Mouse (Mus musculus) spleen, postnatal 36 days (tissue): ENCODE measurements around the gene Rffl.
"Not testable (repeated sequence)": the region's sequence is repeated elsewhere in the genome, so short reads cannot be mapped to it uniquely, and the experiment has no call there.

Experiments
- DNase-seq, 2 experiments: peaks; one replicate each; pipeline ENCODE4 v3.0.0; 2022; ENCODE audit warnings: low spot score in 2 of 2, mixed read lengths in 1 of 2

Gene Rffl

GRCm38 (mm10) chr11:82845415-82846078 lies 25.5 kb downstream of the Rffl start:
- DNase-seq = peak; percentile 51 to 72

- no peak for DNase-seq
These were observed 26.1 kb downstream of the Rffl start for GRCm38 (mm10) chr11:82844771-82845414.

- no peak for DNase-seq
These were observed 32.5 kb downstream of the Rffl start for GRCm38 (mm10) chr11:82838511-82838910.

- no peak for DNase-seq
These were observed 33.2 kb downstream of the Rffl start for GRCm38 (mm10) chr11:82837848-82838247.

- DNase-seq = no peak
These were observed 33.8 kb downstream of the Rffl start for GRCm38 (mm10) chr11:82837192-82837591.

- DNase-seq = no peak
These were observed 35.2 kb downstream of the Rffl start for GRCm38 (mm10) chr11:82835616-82836432.

- not testable (repeated sequence) for DNase-seq
These were observed 36.7 kb downstream of the Rffl start for GRCm38 (mm10) chr11:82834359-82834758.

- no peak for DNase-seq
These were observed 37.1 kb downstream of the Rffl start for GRCm38 (mm10) chr11:82833929-82834328.

GRCm38 (mm10) chr11:82832402-82832801 lies 38.6 kb downstream of the Rffl start:
- DNase-seq = not testable (repeated sequence)

- no peak for DNase-seq
These were observed 39.8 kb downstream of the Rffl start for GRCm38 (mm10) chr11:82831008-82831893.

- DNase-seq = no peak
These were observed 44.2 kb downstream of the Rffl start for GRCm38 (mm10) chr11:82826818-82827217.

- DNase-seq = no peak
These were observed 50.1 kb downstream of the Rffl start for GRCm38 (mm10) chr11:82820788-82821456.

- peak; percentile 29 to 61 for DNase-seq
These were observed 51.7 kb downstream of the Rffl start for GRCm38 (mm10) chr11:82819350-82819749.

- no peak for DNase-seq
These were observed 62.5 kb downstream of the Rffl start for GRCm38 (mm10) chr11:82808485-82808884.

- DNase-seq = no peak
These were observed 63.6 kb downstream of the Rffl start for GRCm38 (mm10) chr11:82807370-82807769.

- DNase-seq = no peak
These were observed 64.4 kb downstream of the Rffl start for GRCm38 (mm10) chr11:82806656-82807055.

GRCm38 (mm10) chr11:82783453-82783852 lies 87.6 kb downstream of the Rffl start:
- DNase-seq = no peak

- DNase-seq = no peak
These were observed 88.8 kb downstream of the Rffl start for GRCm38 (mm10) chr11:82782197-82782596.

- peak; percentile 92 to 93 for DNase-seq
These were observed 89.8 kb downstream of the Rffl start, which contains the start of gene Lig3 for GRCm38 (mm10) chr11:82780983-82781903. Gene Lig3, plus strand, starts transcription at chr11:82781108.

GRCm38 (mm10) chr11:82780134-82780533 lies 90.9 kb downstream of the Rffl start:
- DNase-seq = no peak
